Mouse (Mus musculus) liver, adult 2 months (tissue): ENCODE measurements at regions not wholly inside any gene's neighbourhood (a gene's known extent, or its start where the extent isn't known, plus 50 kb on each side); places are given as distances from the start of the nearest gene placed in this dataset.

Experiments used
- CTCF ChIP-seq: fragments of 200-500 bp; IDR thresholded peaks from 2 replicates; pipeline ENCODE4 v1.5.1; 2011; ENCODE audit warnings: low read depth, low read length, control low read depth
- POLR2A ChIP-seq: fragments of 200-500 bp; IDR thresholded peaks from 2 replicates; pipeline ENCODE4 v1.6.1; 2011; ENCODE audit warnings: low read length, control low read depth; ENCODE audit not compliant: insufficient read depth; ENCODE audit errors: extremely low read depth

GRCm38 (mm10) chr9:32029786-32030185 is 86.2 kb upstream of the Arhgap32 start:
- TF ChIP-seq POLR2A, result no peak
- TF ChIP-seq CTCF, result no peak
